Mouse (Mus musculus) MEL (cell line): ENCODE results near the gene Ncaph2.

ENCODE experiments used
- BHLHE40 ChIP-seq: IDR thresholded peaks from 2 replicates; pipeline ENCODE4 v1.6.1; 2012; ENCODE audit warnings: low read depth, mild to moderate bottlenecking, inconsistent platforms, low read length, improper control_type of control experiment, borderline replicate concordance
- CHD1 ChIP-seq: IDR thresholded peaks from 2 replicates; pipeline ENCODE4 v1.6.1; 2012; ENCODE audit warnings: low read depth, mild to moderate bottlenecking, inconsistent platforms, low read length, improper control_type of control experiment
- CTCF ChIP-seq, 3 experiments: IDR thresholded peaks in 2 of 3; conservative IDR thresholded peaks in 1 of 3; 2 replicates each; pipeline ENCODE4 v1.5.1; 2011 to 2012; ENCODE audit warnings: low read length in 3 of 3, low read depth in 2 of 3, mild to moderate bottlenecking in 2 of 3, improper control_type of control experiment in 1 of 3, inconsistent platforms in 1 of 3, mixed read lengths in 1 of 3, moderate library complexity in 1 of 3; ENCODE audit not compliant: control insufficient read depth in 1 of 3, insufficient read depth in 1 of 3, poor library complexity in 1 of 3, severe bottlenecking in 1 of 3
- EP300 ChIP-seq, 2 experiments: IDR thresholded peaks; 2 replicates each; pipeline ENCODE4 v1.6.1; 2011; ENCODE audit warnings: improper control_type of control experiment in 2 of 2, low read length in 2 of 2, low read depth in 1 of 2, mild to moderate bottlenecking in 1 of 2
- JUND ChIP-seq: IDR thresholded peaks from 2 replicates; pipeline ENCODE4 v1.6.1; 2011; ENCODE audit warnings: low read depth, mild to moderate bottlenecking, improper control_type of control experiment, low read length
- MAZ ChIP-seq: IDR thresholded peaks from 2 replicates; pipeline ENCODE4 v1.6.1; 2012; ENCODE audit warnings: low read depth, mild to moderate bottlenecking, inconsistent platforms, low read length, improper control_type of control experiment
- MYC ChIP-seq: IDR thresholded peaks from 2 replicates; pipeline ENCODE4 v1.6.1; 2011; ENCODE audit warnings: low read depth, mild to moderate bottlenecking, low read length, improper control_type of control experiment, moderate library complexity
- NELFE ChIP-seq: IDR thresholded peaks from 2 replicates; pipeline ENCODE4 v1.6.1; 2011; ENCODE audit warnings: low read depth, low read length, improper control_type of control experiment
- POLR2A ChIP-seq, 2 experiments: IDR thresholded peaks; 2 replicates each; pipeline ENCODE4 v1.6.1; 2011 to 2012; ENCODE audit warnings: low read length in 2 of 2, mild to moderate bottlenecking in 2 of 2, control low read depth in 1 of 2, improper control_type of control experiment in 1 of 2, low read depth in 1 of 2, moderate library complexity in 1 of 2; ENCODE audit not compliant: control insufficient read depth in 1 of 2, insufficient read depth in 1 of 2, poor library complexity in 1 of 2
- TAL1 ChIP-seq: IDR thresholded peaks from 2 replicates; pipeline ENCODE4 v1.6.1; 2012; ENCODE audit warnings: mild to moderate bottlenecking, inconsistent platforms, low read length, moderate library complexity, mixed read lengths
- TCF12 ChIP-seq: IDR thresholded peaks from 2 replicates; pipeline ENCODE4 v1.6.1; 2014; ENCODE audit warnings: low read depth, mild to moderate bottlenecking, inconsistent platforms, low read length, improper control_type of control experiment, moderate library complexity
- ZKSCAN1 ChIP-seq: IDR thresholded peaks from 2 replicates; pipeline ENCODE4 v1.6.1; 2012; ENCODE audit warnings: low read depth, mild to moderate bottlenecking, inconsistent platforms, low read length, improper control_type of control experiment, moderate library complexity

DNA sequence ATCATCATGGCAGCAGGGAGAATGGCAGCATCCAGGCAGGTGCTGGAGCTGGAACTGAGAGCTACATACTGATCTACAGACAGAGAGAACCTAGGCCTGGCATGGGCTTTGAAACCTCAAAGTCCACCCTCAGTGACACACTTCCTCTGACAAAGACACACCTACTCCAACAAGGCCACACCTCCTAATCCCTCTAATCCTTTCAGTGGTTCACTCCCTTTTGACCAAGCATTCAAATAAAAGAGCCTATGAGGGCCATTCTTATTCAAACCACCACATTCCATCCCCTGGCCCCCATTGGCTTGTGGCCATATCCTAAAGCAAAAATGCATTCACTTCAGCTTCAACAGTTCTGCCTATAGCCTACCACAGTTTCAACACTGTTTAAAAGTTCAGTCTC lies 51.2 kb downstream of the Ncaph2 start:
- TF ChIP-seq CTCF (IDR thresholded peaks at IDR 0.05 in 2 of 3, conservative IDR thresholded peaks at IDR 0.05 in 1 of 3; ENCODE audit: control insufficient read depth in 1 of 3, insufficient read depth in 1 of 3, low read depth in 2 of 3, low read length in 3 of 3, poor library complexity in 1 of 3, severe bottlenecking in 1 of 3): no peak
- no peak for TF ChIP-seq EP300 (IDR thresholded peaks at IDR 0.05; ENCODE audit: low read depth in 1 of 2, low read length in 2 of 2)
- TF ChIP-seq TAL1: no peak
- TF ChIP-seq POLR2A (IDR thresholded peaks at IDR 0.05; ENCODE audit: control insufficient read depth in 1 of 2, insufficient read depth in 1 of 2, low read depth in 1 of 2, low read length in 2 of 2, poor library complexity in 1 of 2): no peak
- TF ChIP-seq MYC: no peak
- TF ChIP-seq JUND: no peak
- no peak for TF ChIP-seq ZKSCAN1
- no peak for TF ChIP-seq CHD1
- no peak for TF ChIP-seq NELFE
- no peak for TF ChIP-seq TCF12
- TF ChIP-seq MAZ: no peak
- TF ChIP-seq BHLHE40: no peak
